Mouse (Mus musculus): ENCODE measurements around the gene 1110051M20Rik. TPM values are rescaled to one million over a fixed set of nuclear protein-coding genes. Genes with fewer than 3 reads are reported as not detected.

Gene 1110051M20Rik
- total RNA-seq, 2 experiments from 2014 or later = 7.7 to 14.7 TPM

GRCm38 (mm10) chr2:91301836-91302235 lies 142.7 kb downstream of the 1110051M20Rik start:
- DNase-seq = no peak

GRCm38 (mm10) chr2:91300784-91301183 lies 143.7 kb downstream of the 1110051M20Rik start:
- DNase-seq = no peak

- no peak for DNase-seq
These were observed 145.3 kb downstream of the 1110051M20Rik start for GRCm38 (mm10) chr2:91299156-91299555.

DNA sequence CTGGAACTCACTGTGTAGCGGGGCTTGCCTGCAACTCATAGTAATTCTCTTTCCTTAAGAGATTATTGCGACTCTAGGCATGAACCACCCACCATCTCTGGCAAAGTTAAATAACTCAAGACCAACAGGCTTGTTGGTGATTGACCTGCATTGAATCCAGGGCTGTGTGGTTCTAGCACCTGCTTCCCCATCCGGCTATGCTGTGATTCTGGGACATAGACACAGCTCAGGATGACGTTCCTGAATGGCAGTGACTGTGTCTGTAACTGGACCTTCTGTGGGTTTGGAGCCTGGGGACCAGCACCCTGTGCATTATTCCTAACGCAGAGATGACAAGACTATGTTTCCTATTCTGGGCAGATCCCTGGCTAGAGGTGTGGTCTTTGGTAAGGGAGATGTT lies 148.6 kb downstream of the 1110051M20Rik start:
- no peak for DNase-seq

- no peak for DNase-seq
These were observed 150.3 kb downstream of the 1110051M20Rik start for GRCm38 (mm10) chr2:91294226-91294625.

- DNase-seq = peak; percentile 59 to 72
These were observed 153.1 kb downstream of the 1110051M20Rik start for GRCm38 (mm10) chr2:91291197-91292007.

GRCm38 (mm10) chr2:91287563-91287962 lies 156.9 kb downstream of the 1110051M20Rik start:
- DNase-seq = no peak

DNA sequence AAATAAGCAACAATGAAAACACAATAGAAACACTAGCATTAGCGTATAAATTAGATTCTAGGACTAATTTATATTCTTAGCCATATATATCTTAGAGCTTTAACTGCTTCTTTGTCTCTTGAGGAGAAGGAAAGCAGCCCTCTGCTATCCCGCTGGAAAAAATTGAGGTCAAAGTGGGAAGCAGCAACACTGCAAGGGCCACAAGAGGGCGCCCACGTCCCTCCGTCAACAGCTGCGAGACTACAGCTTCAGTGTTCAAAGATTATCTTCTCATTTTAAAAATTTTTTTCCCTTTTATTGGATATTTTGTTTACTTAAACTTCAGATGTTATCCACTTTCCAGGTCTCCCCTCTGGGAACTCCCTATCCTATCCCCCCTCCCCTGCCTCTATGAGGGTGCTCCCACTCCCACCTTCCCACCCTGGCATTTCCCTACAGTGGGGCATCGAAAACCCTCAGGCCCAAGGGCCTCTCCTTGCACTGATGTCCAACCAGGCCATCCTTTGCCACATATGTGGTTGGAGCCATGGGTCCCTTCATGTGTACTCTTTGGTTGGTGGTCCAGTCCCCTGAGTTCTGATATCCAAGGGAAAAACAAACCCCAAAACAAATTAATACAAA lies 158.5 kb downstream of the 1110051M20Rik start:
- peak; percentile 74 to 89 for DNase-seq

DNA sequence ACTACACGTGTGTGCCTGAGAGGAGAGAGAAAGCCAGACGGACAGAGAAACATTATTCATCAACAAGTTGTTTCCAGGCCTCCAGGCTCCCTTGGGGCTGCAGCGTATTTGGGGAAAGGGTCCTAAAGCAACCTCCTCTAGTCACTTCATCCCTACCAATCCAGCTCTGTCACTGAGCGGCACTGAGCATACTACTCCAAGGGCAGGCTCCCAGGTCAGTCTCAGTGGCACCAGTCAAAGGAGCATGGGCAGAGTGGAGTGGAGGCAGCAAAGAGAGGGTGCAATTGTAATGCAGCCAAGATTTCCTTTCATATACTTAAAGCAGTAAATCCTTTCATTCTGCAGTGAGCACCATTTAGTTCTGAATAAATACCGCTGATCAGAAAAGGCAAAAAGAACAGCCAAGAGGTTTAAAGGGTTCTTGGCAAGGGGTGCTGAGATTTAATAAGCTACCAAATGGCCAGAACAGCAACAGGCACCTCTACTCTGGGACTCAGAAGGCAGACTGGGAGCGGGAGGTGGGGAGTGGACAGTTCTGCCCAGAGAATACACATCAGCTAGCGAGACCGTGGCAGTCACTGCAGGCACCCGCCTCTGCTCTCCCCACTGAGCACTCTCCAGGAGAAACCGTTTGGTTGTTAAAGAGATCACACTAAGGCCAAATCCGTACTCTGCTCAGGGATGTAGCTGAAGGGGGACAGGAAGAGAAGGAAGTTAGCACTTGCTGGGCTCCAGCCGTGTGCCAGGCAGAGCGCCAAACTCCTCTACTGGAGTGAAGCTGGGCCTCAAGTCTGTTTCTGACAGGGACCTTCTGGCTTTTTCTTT lies 159.9 kb downstream of the 1110051M20Rik start:
- DNase-seq = peak; percentile 53

- DNase-seq = no peak
These were observed 160.5 kb downstream of the 1110051M20Rik start for GRCm38 (mm10) chr2:91283972-91284371.

DNA sequence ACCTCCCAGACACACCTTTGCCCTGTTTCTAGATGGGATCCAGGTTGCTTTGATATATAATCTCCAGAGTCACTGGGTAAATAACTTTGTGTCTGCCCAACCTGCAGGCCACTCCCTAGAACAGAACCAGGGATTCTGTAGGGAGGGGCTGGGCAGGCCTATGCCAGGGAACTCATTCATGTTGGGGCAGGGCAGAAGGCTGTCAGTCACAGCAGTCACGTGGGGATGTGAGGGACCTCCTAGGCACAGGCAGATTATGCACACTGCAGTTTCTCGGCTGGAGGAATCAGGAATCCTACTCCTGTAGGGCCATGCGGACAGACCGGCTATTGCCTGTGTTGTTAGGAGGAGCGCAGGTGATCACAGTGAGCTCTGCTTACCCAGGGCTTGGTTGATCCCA lies 163.1 kb downstream of the 1110051M20Rik start:
- DNase-seq = no peak

DNA sequence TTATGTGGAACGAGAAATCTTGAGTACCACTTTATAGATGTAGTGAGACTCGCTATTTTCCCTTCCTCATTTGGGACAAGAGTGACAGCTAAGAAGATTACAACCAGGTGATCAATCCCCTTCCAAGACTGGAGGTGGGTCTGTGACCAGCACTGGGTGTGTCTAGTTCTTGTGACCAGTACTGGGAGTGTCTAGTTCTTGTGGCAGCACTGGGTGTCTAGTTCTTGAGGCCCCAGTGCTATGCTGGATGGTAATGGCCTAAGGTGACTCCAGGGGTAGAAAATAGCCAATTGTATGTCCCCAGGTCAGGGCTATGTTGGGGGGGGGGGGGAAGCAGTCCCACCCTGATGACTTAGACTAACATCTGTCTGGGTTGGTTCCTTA lies 165.1 kb downstream of the 1110051M20Rik start:
- no peak for DNase-seq

- DNase-seq = peak; percentile 38 to 66
These were observed 165.6 kb downstream of the 1110051M20Rik start for GRCm38 (mm10) chr2:91278749-91279371.

DNA sequence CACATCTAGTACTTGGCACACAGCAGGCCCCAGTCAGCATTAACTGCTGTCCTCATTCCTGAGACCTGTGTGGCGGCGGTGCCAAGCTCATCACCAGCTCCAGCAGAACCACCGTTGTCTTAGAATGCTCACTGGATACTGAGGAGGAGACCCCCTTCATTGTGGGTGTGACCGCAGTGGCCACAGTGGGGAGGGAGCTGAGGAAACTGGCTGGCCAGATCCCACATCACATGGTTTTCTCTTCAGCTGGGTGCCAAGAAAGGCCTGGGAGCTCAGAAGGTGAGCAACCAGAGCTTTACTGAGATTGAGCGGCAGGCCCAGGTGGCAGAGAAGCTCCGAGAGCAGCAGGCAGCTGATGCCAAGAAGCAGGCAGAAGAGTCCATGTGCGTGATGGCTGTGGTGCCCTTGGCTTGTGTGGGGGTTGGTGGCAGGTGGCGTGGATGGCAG lies 174.8 kb downstream of the 1110051M20Rik start:
- no peak for DNase-seq

DNA sequence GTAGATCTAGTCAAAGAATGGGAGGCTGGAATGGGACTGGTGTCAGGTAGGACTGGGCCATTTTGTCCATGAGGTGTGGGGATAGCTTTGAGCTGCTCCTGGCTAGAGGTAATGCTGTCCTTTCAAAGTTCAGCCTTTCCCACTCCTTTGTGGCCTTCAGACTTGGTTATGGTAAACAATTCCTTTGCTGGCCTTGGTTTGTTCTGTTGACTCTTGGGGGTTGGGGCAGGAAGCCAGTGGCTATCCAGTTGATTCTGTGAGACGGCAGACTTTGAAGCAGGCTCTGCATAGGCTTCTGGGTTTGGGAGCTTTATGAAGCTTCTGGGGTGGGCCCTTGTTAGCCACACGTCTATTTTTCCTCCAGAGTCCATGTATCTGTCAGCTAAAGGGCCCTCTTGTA lies 175.8 kb downstream of the 1110051M20Rik start:
- peak in 1 of 2 experiments; percentile 4 for DNase-seq

- DNase-seq = no peak
These were observed 176.5 kb downstream of the 1110051M20Rik start for GRCm38 (mm10) chr2:91268042-91268441.

DNA sequence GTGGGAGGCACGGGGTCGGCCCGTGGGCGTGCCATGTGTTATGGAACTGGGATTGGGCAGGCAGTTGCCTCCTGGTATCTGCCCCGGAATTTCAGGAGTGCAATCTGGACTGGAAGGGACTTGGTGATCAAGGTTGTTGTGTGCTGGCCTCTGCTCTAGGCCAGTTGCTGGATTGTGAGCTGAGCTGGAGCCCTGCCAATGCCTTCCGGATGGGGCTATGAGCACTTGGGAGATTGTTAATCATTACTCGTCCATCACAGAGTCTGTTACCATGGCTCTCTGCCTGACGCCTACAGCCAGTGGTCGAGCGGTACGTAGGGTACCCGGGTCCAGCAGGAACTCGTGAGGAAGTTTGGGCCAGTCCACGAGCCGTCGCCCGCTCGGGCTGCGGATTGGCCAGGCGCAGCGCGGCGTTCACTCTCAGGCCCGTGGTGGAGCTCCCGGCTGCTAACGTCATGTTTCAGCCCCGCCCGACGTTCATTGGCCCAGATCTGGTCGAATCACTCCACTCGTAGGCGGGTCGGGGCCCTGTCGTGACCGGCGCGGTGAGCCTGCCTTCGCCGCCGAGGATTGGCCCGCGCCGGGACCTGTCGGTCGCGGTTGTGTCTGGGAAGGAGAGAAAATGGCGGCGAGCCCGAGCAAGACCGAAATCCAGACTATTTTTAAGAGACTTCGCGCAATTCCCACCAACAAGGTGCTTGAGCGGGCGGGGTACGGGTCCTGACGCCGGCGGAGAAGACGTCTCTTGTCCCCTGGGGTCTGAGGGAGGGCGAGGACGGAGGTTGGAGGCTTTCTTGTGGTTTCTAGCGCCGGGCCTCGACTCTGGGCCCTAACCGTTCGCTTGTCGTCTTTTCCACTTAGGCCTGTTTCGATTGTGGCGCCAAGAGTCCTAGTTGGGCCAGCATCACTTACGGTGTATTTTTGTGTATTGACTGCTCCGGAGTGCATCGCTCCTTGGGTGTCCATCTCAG lies 179.5 kb downstream of the 1110051M20Rik start, which contains the start of gene Arfgap2:
TSS of gene Arfgap2 (plus strand) at position 264 of the 971 bp plus-strand sequence.
- DNase-seq = peak; percentile 98 to 99

- DNase-seq = no peak
These were observed 180.5 kb downstream of the 1110051M20Rik start for GRCm38 (mm10) chr2:91263692-91264660.

GRCm38 (mm10) chr2:91259493-91259892 lies 185.0 kb downstream of the 1110051M20Rik start:
- DNase-seq = peak; percentile 54 to 59

GRCm38 (mm10) chr2:91258830-91259229 lies 185.7 kb downstream of the 1110051M20Rik start:
- no peak for DNase-seq
